Mouse (Mus musculus): Measurements from ENCODE around the gene Pole4. TPM values are rescaled to one million over a fixed set of nuclear protein-coding genes. Genes with fewer than 3 reads are reported as not detected.

Pole4 gene
- polyA plus RNA-seq (2012; fragmentation: generic; extraction: Trizol) = 10 to 100 TPM; 31.6 to 52.8 TPM

DNA sequence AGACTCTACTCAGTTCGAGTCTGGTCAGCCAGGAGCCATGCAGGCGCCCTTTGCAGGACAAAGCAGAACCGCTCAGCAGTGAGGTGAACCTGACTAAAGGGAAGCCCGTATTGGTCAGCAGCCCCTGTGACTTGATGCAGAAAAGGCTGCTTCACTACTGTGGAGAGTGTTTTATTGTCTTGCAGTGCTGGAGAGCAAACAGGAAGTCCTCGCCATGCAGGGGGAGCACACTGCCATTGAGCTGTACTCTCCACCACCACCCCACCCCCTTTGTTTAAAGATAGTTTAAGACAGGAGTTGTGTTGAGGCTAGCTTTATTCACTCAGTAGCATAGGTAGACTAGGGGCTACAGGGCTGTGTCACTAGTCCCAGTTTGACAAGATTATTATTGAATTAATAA lies at the start of gene Pole4:
Gene Pole4, minus strand, starts transcription at position 145 of the 400 bp plus-strand sequence.

Other genes with a start within 250 kb of the Pole4 start
- gene Hk2, start 69.1 kb upstream of the Pole4 start, polyA plus RNA-seq (2012; fragmentation: generic; extraction: Trizol) = 1 to 10 TPM; 4.0 to 9.6 TPM
- gene Sema4f, start 234.4 kb upstream of the Pole4 start, polyA plus RNA-seq (2012; fragmentation: generic; extraction: Trizol) = not detected
- 1 to 10 TPM; 1.2 to 8.0 TPM for gene M1ap, start 241.5 kb upstream of the Pole4 start, polyA plus RNA-seq (2012; fragmentation: generic; extraction: Trizol)

Data from C3H10T1/2 (cell line).